Mouse (Mus musculus) C2C12 (cell line): ENCODE data around the gene Mex3a. TPM values are rescaled to one million over a fixed set of nuclear protein-coding genes. Genes with fewer than 3 reads are reported as not detected.

Experiments used
- H3K27me3 ChIP-seq: one replicate; pipeline ENCODE4 v1.6.1; 2011; ENCODE audit not compliant: control insufficient read depth, insufficient read depth, insufficient read length
- H3K36me3 ChIP-seq: one replicate; pipeline ENCODE4 v1.6.1; 2011; ENCODE audit not compliant: control insufficient read depth, insufficient read depth
- H3K4me3 ChIP-seq: one replicate; pipeline ENCODE4 v1.5.1; 2011; ENCODE audit warnings: mild to moderate bottlenecking, control low read depth; ENCODE audit not compliant: poor library complexity, insufficient read depth, severe bottlenecking
- H3K79me2 ChIP-seq: one replicate; pipeline ENCODE4 v1.6.1; 2011; ENCODE audit not compliant: control insufficient read depth, insufficient read depth
- H3K79me3 ChIP-seq: one replicate; pipeline ENCODE4 v1.6.1; 2011; ENCODE audit warnings: low read depth, control low read depth
- H3ac ChIP-seq: one replicate; pipeline ENCODE3; 2011; ENCODE audit warnings: low read depth; ENCODE audit not compliant: control insufficient read depth, insufficient read length
- CEBPB ChIP-seq: IDR thresholded peaks from one replicate; pipeline ENCODE4 v1.6.1; 2011; ENCODE audit warnings: low read depth, mild to moderate bottlenecking, control low read depth, moderate library complexity
- CTCF ChIP-seq: IDR thresholded peaks from one replicate; pipeline ENCODE4 v1.5.1; 2011; ENCODE audit not compliant: control insufficient read depth, insufficient read depth, insufficient read length
- FOSL1 ChIP-seq: IDR thresholded peaks from one replicate; pipeline ENCODE4 v1.8.0; 2011; ENCODE audit warnings: mild to moderate bottlenecking, low read length; ENCODE audit not compliant: poor library complexity, insufficient read depth, severe bottlenecking
- MAX ChIP-seq: IDR thresholded peaks from one replicate; pipeline ENCODE4 v1.6.1; 2011; ENCODE audit warnings: mild to moderate bottlenecking, control low read depth
- MYOD1 ChIP-seq: IDR thresholded peaks from one replicate; pipeline ENCODE4 v1.6.1; 2011; ENCODE audit warnings: low read depth; ENCODE audit not compliant: control insufficient read depth, insufficient read length
- MYOG ChIP-seq: IDR thresholded peaks from one replicate; pipeline ENCODE4 v1.6.1; 2011; ENCODE audit not compliant: control insufficient read depth, insufficient read length; ENCODE audit errors: extremely low read depth
- USF1 ChIP-seq: IDR thresholded peaks from one replicate; pipeline ENCODE4 v1.6.1; 2011; ENCODE audit warnings: low read depth, mild to moderate bottlenecking, control low read depth, moderate library complexity
- microRNA-seq: library from miRNA; unstranded; fragments of <30 nt; microRNA quantifications from one replicate; pipeline ENCODE4, GENCODE M21; 2019; ENCODE audit warnings: borderline microRNAs expressed
- polyA plus RNA-seq: library from polyadenylated mRNA; unstranded; fragments of >200 nt; fragmentation: generic; extraction: Trizol; gene quantifications from one replicate; pipeline ENCODE4 v1.2.1, GENCODE M21; 2012; ENCODE audit warnings: missing spikeins

Mex3a gene
- polyA plus RNA-seq, 1 experiment = 14.9 TPM

- no peaks in the 10 kb centered on the region for H3K27me3 ChIP-seq
- H3K79me2 ChIP-seq = no peaks in the 10 kb centered on the region
- peaks cover 31% of the 10 kb centered on the region for H3K36me3 ChIP-seq
- no peak overlapping the region for H3ac ChIP-seq
- H3K79me3 ChIP-seq = no peaks in the 10 kb centered on the region
- H3K4me3 ChIP-seq = no peak overlapping the region
- TF ChIP-seq USF1 (no peak), CEBPB (no peak), FOSL1 (no peak), CTCF (no peak), MAX (no peak), MYOD1 (no peak), MYOG (no peak)
These were observed 58.1 kb downstream of the Mex3a start for GRCm38 (mm10) chr3:88590246-88590645.

Small RNAs within 50 kb of the gene (microRNA-seq; reads per million reads assigned to microRNA genes)
- gene Mir1905 = not detected

Other genes with a start within 250 kb of the Mex3a start
- gene Gm38392, start 245.2 kb upstream of the Mex3a start, polyA plus RNA-seq = not detected
- 2.3 TPM for gene Tsacc, start 235.4 kb upstream of the Mex3a start, polyA plus RNA-seq
- gene Cct3, start 235.3 kb upstream of the Mex3a start, polyA plus RNA-seq = 628 TPM
- 173 TPM for gene Glmp, start 207.4 kb upstream of the Mex3a start, polyA plus RNA-seq
- gene Tmem79, start 196.2 kb upstream of the Mex3a start, polyA plus RNA-seq = 2.1 TPM
- gene Smg5, start 196.1 kb upstream of the Mex3a start, polyA plus RNA-seq = 84.5 TPM
- 0.02 TPM for gene Paqr6, start 167.8 kb upstream of the Mex3a start, polyA plus RNA-seq
- 0.51 TPM for gene Bglap3, start 159.7 kb upstream of the Mex3a start, polyA plus RNA-seq
- 4.6 TPM for gene Bglap2, start 153.7 kb upstream of the Mex3a start, polyA plus RNA-seq
- 1.6 TPM for gene Bglap, start 147.9 kb upstream of the Mex3a start, polyA plus RNA-seq
- 117 TPM for gene Pmf1, start 122.1 kb upstream of the Mex3a start, polyA plus RNA-seq
- gene Slc25a44, start 107.3 kb upstream of the Mex3a start, polyA plus RNA-seq = 18.5 TPM
- 0.69 TPM for gene Sema4a, start 71.2 kb upstream of the Mex3a start, polyA plus RNA-seq
- gene Lmna, start 22.4 kb upstream of the Mex3a start, polyA plus RNA-seq = 1,441 TPM
- gene Rab25, start 15.9 kb downstream of the Mex3a start, polyA plus RNA-seq = 0.07 TPM
- 136 TPM for gene Lamtor2, start 20.7 kb downstream of the Mex3a start, polyA plus RNA-seq
- gene Ubqln4, start 21.4 kb downstream of the Mex3a start, polyA plus RNA-seq = 55.9 TPM
- 351 TPM for gene Ssr2, start 43.5 kb downstream of the Mex3a start, polyA plus RNA-seq
- 88.3 TPM for gene Arhgef2, start 73.6 kb downstream of the Mex3a start, polyA plus RNA-seq
- 0.05 TPM for gene Rxfp4, start 120.7 kb downstream of the Mex3a start, polyA plus RNA-seq
- gene Khdc4, start 153.4 kb downstream of the Mex3a start, polyA plus RNA-seq = 14.4 TPM
- 42.5 TPM for gene Rit1, start 184.4 kb downstream of the Mex3a start, polyA plus RNA-seq
- gene Syt11, start 242.8 kb downstream of the Mex3a start, polyA plus RNA-seq = 6.1 TPM